Mouse (Mus musculus) kidney, adult 2 months (tissue): ENCODE results near the gene Nid2.

Experiments used
- CTCF ChIP-seq: fragments of 200-500 bp; conservative IDR thresholded peaks from 2 replicates; pipeline ENCODE4 v1.5.1; 2011; ENCODE audit warnings: low read depth, mild to moderate bottlenecking, control low read depth, low read length, moderate library complexity, mixed read lengths; ENCODE audit not compliant: insufficient read depth, insufficient read length
- POLR2A ChIP-seq: fragments of 200-500 bp; IDR thresholded peaks from one replicate; pipeline ENCODE4 v1.6.1; 2011; ENCODE audit warnings: low read depth, low read length, control low read depth

DNA sequence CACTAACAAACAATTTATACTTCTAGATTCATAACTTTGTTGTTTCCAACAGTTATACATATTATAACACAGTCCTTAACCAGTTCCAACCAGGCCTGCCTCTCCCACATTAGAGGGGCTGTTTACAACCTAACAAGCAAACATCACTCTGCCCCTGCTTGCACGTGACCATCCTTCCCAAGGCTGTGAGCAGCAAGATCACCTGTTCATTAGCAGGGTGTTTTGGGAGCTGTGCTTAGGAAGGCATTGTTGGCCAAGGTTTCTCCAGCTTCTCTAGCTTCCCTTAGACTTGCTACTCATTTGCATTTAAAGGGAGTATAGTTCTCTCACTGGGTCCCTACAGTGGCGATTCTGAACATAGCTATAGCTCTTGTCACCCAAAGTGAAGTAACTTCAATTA, 107.2 kb downstream of the Nid2 start:
- no peak for TF ChIP-seq CTCF
- no peak for TF ChIP-seq POLR2A
